Mouse (Mus musculus) erythroblast, embryonic 14.5 days (primary cell): ENCODE measurements around the gene Glp2r.

Experiments used
- GATA1 ChIP-seq: IDR thresholded peaks from 2 replicates; pipeline ENCODE4 v1.6.1; 2012; ENCODE audit warnings: low read length, inconsistent platforms, mixed read lengths
- TAL1 ChIP-seq: IDR thresholded peaks from 3 replicates; pipeline ENCODE4 v1.6.1; 2012; ENCODE audit warnings: low read length, inconsistent platforms, mixed read lengths

DNA sequence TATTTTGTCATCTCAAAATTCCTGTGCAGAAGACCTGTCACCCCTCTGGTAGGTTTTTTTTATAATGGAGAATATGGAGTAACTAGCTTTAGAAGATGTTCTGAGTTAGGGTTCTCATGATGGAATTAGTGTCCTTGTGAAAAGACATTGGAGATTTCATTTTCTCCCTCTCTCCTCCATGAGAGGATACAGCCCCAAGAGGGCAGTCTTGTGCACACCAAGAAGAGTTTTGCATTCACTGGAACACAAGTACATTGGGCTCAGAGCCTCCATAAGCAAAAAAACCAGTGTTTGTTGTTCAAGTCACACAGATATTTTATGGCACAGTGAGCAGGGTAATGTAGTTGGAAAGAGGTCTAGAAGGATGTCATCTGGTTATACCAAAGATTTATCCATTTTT lies 29.4 kb downstream of the Glp2r start:
- no peak for TF ChIP-seq GATA1
- no peak for TF ChIP-seq TAL1
